Mouse (Mus musculus): ENCODE data around the gene Mecom. TPM values are rescaled to one million over a fixed set of nuclear protein-coding genes. Genes with fewer than 3 reads are reported as not detected.

The Mecom gene
- polyA plus RNA-seq, 1 experiment: 1.8 TPM

DNA sequence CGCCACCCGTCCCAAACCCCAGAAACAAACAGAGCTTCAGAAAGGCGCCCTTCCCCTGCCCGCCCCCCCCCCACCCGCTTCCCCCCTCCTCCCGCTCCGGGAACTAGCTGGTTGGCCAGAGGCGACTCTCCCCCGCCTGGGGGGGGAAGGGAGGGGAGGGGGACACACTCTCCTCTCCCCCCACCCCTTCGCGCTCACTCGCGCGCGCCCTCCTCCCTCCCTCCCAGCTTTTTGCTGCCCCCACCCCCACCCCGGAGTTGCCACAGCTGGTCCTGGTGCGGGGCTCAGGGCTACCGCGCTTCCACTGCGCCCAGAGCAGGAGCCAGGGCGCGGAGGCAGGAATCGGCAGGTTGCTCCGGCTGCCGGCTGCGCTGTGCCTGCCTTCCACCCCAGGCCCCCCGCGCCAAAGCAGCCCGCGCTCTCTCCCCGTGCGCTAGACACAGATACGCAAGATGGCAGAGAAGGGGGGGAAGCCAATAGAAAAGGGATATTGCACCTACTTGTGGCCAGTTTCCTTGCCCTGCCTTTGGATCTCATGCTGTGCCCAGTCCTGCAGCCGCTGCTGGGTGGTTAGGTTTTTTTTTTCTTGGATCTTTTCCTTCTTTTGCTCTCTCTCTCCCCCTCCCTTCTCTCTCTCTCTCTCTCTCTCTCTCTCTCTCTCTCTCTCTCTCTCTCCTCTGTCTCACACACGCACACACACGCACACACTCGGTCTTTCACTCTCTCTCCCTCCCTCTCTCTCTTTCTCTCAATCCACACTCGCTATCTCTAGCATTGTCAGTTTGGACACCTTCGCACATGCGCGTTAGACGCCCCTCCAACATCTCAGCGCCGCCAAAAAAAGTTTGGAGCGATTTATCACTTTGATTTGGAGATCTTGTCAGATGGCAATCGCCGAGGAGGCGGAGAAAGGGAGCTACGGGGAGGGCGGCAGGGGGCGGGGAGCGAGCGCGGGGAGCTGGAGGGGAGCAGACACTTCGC, 38.6 kb downstream of the Mecom start:
- H3K36me3 ChIP-seq (ENCODE audit: control insufficient read depth, insufficient read depth): no peaks in the 10 kb centered on the region
- TF ChIP-seq E2F4 (IDR thresholded peaks at IDR 0.05; ENCODE audit: insufficient read depth) (no peak), MYOG (IDR thresholded peaks at IDR 0.05; ENCODE audit: control insufficient read depth in 1 of 3, insufficient read depth in 1 of 3, insufficient read length in 2 of 3, low read depth in 2 of 3) (peak in 1 of 3 experiments; percentile 17)
- H3K4me3 ChIP-seq: peak overlapping the region; percentile 37
- peak overlapping the region; percentile 34 for H3ac ChIP-seq (ENCODE audit: control insufficient read depth, insufficient read length)
- H3K4me2 ChIP-seq (ENCODE audit: low read depth): peak overlapping the region; percentile 99
- peaks cover 25% of the 10 kb centered on the region for H3K27me3 ChIP-seq (ENCODE audit: control insufficient read depth, insufficient read depth, insufficient read length)
- H3K79me2 ChIP-seq (ENCODE audit: control insufficient read depth, insufficient read depth): no peaks in the 10 kb centered on the region

DNA sequence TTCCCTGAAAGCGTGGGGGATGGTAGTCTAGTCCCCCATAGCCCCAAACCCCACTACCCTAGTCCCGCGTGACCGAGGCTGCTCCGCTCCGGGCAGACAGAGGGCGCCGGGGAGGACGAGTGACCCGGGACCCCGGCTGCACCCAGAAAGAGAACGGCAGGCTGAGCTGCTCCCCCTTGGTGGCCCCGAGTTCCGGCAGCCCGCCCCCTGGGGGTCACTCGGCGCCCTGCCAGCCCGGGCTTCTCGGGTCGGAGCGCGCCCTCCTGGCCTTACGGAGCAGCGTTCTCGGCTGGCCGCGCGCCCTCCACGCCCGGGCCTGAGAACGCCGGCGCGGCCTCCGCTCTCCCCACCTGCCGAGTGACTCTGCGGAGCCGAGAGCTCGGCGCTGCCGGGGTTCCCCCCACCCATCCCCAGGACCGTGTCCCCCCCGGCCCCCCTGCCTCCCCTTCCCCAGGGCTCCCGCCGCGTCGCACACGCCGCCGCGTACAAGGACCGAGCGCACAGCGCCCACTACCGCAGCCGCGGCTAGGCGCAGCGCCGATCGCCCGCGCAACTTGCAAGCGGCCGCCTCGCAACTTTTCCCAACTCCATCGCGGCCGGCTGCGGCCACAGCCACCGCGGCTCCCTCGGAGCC, 39.4 kb downstream of the Mecom start:
- Histone ChIP-seq H3K79me2 (ENCODE audit: control insufficient read depth, insufficient read depth) (no peaks in the 10 kb centered on the region), H3K4me2 (ENCODE audit: low read depth) (peak overlapping the region; percentile 99), H3K27me3 (ENCODE audit: control insufficient read depth, insufficient read depth, insufficient read length) (peaks cover 23% of the 10 kb centered on the region), H3ac (ENCODE audit: control insufficient read depth, insufficient read length) (peak overlapping the region; percentile 34), H3K36me3 (ENCODE audit: control insufficient read depth, insufficient read depth) (no peaks in the 10 kb centered on the region), H3K4me3 (peak overlapping the region; percentile 37)
- TF ChIP-seq SRF (IDR thresholded peaks at IDR 0.05; ENCODE audit: control insufficient read depth, insufficient read length, low read depth): no peak
- no peak for TF ChIP-seq MYOD1 (IDR thresholded peaks at IDR 0.05; ENCODE audit: control insufficient read depth in 1 of 3, insufficient read length in 2 of 3, low read depth in 2 of 3)
- no peak for TF ChIP-seq MYOG (IDR thresholded peaks at IDR 0.05; ENCODE audit: control insufficient read depth in 1 of 3, insufficient read depth in 1 of 3, insufficient read length in 2 of 3, low read depth in 2 of 3)
- no peak for TF ChIP-seq POLR2AphosphoS2 (IDR thresholded peaks at IDR 0.05; ENCODE audit: insufficient read length, low read depth)
- TF ChIP-seq CEBPB (IDR thresholded peaks at IDR 0.05; ENCODE audit: insufficient read depth, poor library complexity, severe bottlenecking): no peak
- TF ChIP-seq POLR2A (IDR thresholded peaks at IDR 0.05; ENCODE audit: insufficient read length, low read depth): peak; percentile 22
- TF ChIP-seq TCF12 (IDR thresholded peaks at IDR 0.05; ENCODE audit: insufficient read depth, poor library complexity, severe bottlenecking): no peak
- TF ChIP-seq MAX (IDR thresholded peaks at IDR 0.05; ENCODE audit: low read depth): no peak
- no peak for TF ChIP-seq E2F4 (IDR thresholded peaks at IDR 0.05; ENCODE audit: insufficient read depth)

DNA sequence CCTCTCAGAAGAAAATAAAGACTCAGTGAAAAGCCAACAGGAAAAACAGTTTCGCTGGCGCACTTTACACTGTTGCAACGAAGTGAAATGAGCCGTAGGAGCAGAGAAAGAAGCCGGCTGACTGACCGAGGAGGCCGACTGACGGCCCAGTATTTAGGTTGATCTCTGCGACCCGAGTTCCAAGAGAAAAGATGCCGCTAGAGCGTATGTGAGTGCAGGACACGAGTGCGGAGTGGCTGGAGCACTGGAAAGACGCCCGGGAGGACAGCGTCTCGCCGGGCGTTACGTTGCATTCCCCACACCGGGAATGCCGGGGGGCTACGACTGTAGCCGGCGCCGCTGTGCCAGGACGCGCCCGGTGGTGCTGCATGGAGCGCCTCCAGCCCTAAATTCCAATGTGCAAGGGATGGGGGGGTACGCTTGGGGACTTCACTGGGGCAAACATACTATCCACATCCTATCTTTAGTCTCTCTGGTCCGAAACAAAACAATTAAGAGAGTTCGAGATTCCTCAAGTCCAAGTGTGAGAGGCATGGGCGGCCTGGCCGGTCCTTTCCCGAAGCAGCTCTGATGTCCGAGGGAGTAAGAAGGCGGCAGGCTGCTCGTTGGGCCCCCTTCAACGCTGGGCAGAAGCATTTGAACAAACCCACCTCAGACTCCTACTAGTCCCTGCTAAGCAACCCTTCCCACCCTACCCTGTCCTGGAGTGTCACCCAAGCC, 40.1 kb downstream of the Mecom start:
- TF ChIP-seq USF1 (IDR thresholded peaks at IDR 0.05; ENCODE audit: low read depth): no peak
- TF ChIP-seq MAX (IDR thresholded peaks at IDR 0.05; ENCODE audit: low read depth): no peak
- no peak for TF ChIP-seq TCF3 (IDR thresholded peaks at IDR 0.05; ENCODE audit: insufficient read length, low read depth)
- no peak for TF ChIP-seq SRF (IDR thresholded peaks at IDR 0.05; ENCODE audit: control insufficient read depth, insufficient read length, low read depth)
- peak; percentile 12; the same call in 1 of the 2 replicates for TF ChIP-seq CEBPB (IDR thresholded peaks at IDR 0.05; ENCODE audit: insufficient read depth, poor library complexity, severe bottlenecking)
- Histone ChIP-seq H3K36me3 (ENCODE audit: control insufficient read depth, insufficient read depth) (no peaks in the 10 kb centered on the region), H3K79me2 (ENCODE audit: control insufficient read depth, insufficient read depth) (no peaks in the 10 kb centered on the region), H3ac (ENCODE audit: control insufficient read depth, insufficient read length) (peak overlapping the region; percentile 34), H3K27me3 (ENCODE audit: control insufficient read depth, insufficient read depth, insufficient read length) (peaks cover 22% of the 10 kb centered on the region), H3K4me2 (ENCODE audit: low read depth) (peak overlapping the region; percentile 99), H3K4me3 (peak overlapping the region; percentile 37)

DNA sequence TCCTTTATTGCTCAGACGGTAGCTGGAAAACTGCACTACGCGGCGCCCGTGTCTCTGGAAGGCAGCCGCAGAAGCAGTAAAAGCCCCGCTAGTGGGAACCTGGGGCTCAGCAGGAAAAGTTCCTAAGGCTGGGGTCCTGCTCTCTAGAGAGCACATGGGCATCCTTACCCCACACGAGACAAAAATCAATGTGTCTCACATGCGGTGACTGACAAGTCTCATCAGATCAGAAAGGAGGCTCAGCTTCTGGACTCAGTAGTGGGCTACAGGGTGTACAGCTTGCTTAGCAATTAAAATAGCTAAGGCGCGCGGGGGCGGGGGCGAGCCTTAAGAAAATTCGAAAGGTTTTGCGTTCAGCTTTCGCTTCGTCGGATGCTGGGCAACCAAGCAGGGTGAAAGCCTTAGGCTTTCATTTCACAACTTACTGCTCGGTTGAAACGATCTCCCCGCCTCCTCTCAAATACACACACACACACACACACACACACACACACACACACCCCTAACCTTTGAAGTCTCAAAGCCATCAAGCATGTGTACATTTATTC, 40.7 kb downstream of the Mecom start:
- H3K4me3 ChIP-seq: peak overlapping the region; percentile 37
- H3K27me3 ChIP-seq (ENCODE audit: control insufficient read depth, insufficient read depth, insufficient read length): peaks cover 17% of the 10 kb centered on the region
- peak overlapping the region; percentile 34 for H3ac ChIP-seq (ENCODE audit: control insufficient read depth, insufficient read length)
- no peaks in the 10 kb centered on the region for H3K36me3 ChIP-seq (ENCODE audit: control insufficient read depth, insufficient read depth)
- H3K79me2 ChIP-seq (ENCODE audit: control insufficient read depth, insufficient read depth): no peaks in the 10 kb centered on the region
- TF ChIP-seq MYOG (IDR thresholded peaks at IDR 0.05; ENCODE audit: control insufficient read depth in 1 of 3, insufficient read depth in 1 of 3, insufficient read length in 2 of 3, low read depth in 2 of 3) (no peak), USF1 (IDR thresholded peaks at IDR 0.05; ENCODE audit: low read depth) (no peak), TCF12 (IDR thresholded peaks at IDR 0.05; ENCODE audit: insufficient read depth, poor library complexity, severe bottlenecking) (no peak), REST (IDR thresholded peaks at IDR 0.05; ENCODE audit: insufficient read depth, insufficient read length) (no peak), CEBPB (IDR thresholded peaks at IDR 0.05; ENCODE audit: insufficient read depth, poor library complexity, severe bottlenecking) (no peak), TCF3 (IDR thresholded peaks at IDR 0.05; ENCODE audit: insufficient read length, low read depth) (no peak), POLR2AphosphoS2 (IDR thresholded peaks at IDR 0.05; ENCODE audit: insufficient read length, low read depth) (no peak), POLR2A (IDR thresholded peaks at IDR 0.05; ENCODE audit: insufficient read length, low read depth) (no peak), MYOD1 (IDR thresholded peaks at IDR 0.05; ENCODE audit: control insufficient read depth in 1 of 3, insufficient read length in 2 of 3, low read depth in 2 of 3) (no peak), E2F4 (IDR thresholded peaks at IDR 0.05; ENCODE audit: insufficient read depth) (no peak)
- peak overlapping the region; percentile 99 for H3K4me2 ChIP-seq (ENCODE audit: low read depth)
